Mouse (Mus musculus): ENCODE data around the gene Krtap12-1. TPM values are rescaled to one million over a fixed set of nuclear protein-coding genes. Genes with fewer than 3 reads are reported as not detected.
"Not testable (repeated sequence)": the region's sequence is repeated elsewhere in the genome, so short reads cannot be mapped to it uniquely, and the experiment has no call there.

Krtap12-1 gene
- polyA plus RNA-seq, 1 experiment from 2014 or later, result not detected

- no peak for DNase-seq (ENCODE audit: low read depth, low spot score)
- in situ Hi-C loops (cut with MboI; ENCODE audit: low pct_unique_long_range_greater_than_20kb), result no loop called here
- TF ChIP-seq CTCF (IDR thresholded peaks at IDR 0.05), result no peak
- ATAC-seq, result no peak
- peaks cover 5% of the 10 kb centered on the region for H3K27me3 ChIP-seq
- POLR2A ChIA-PET, result interaction anchor here (0.7 kb wide), 1 partner anchor 163 kb away, joined by 5 read pairs; no protein-coding TSS in a partner anchor
- CTCF ChIA-PET, result no interaction called here
Measured at GRCm38 (mm10) chr10:77753448-77753847, 33.0 kb downstream of the Krtap12-1 start.

- POLR2A ChIA-PET, result not testable (repeated sequence)
Measured at GRCm38 (mm10) chr10:77759582-77759981, 39.2 kb downstream of the Krtap12-1 start, which contains the start of gene Gm3233. Gene Gm3233 (minus strand): TSS chr10:77759682.

GRCm38 (mm10) chr10:77769727-77770126 is 49.3 kb downstream of the Krtap12-1 start:
- CTCF ChIA-PET, result no interaction called here
- in situ Hi-C loops (cut with MboI; ENCODE audit: low pct_unique_long_range_greater_than_20kb), result no loop called here
- ATAC-seq (no peak), DNase-seq (ENCODE audit: low read depth, low spot score) (no peak)
- H3K27me3 ChIP-seq, result peaks cover 4% of the 10 kb centered on the region
- no peak for TF ChIP-seq CTCF (IDR thresholded peaks at IDR 0.05)
- POLR2A ChIA-PET, result no interaction called here

More at GRCm38 (mm10) chr10:77759582-77759981, 39.2 kb downstream of the Krtap12-1 start, which contains the start of gene Gm3233:
- ATAC-seq; in situ Hi-C loops (cut with MboI; ENCODE audit: low pct_unique_long_range_greater_than_20kb); CTCF ChIA-PET; H3K27me3 ChIP-seq; DNase-seq (ENCODE audit: low read depth, low spot score): not testable (repeated sequence)

Other genes starting within 250 kb of the Krtap12-1 start
- 32.2 TPM for gene Fam207a, start 204.8 kb upstream of the Krtap12-1 start, polyA plus RNA-seq (2021)
- 0.68 TPM for gene Itgb2, start 190.3 kb upstream of the Krtap12-1 start, polyA plus RNA-seq (2021)
- 339 TPM for gene Pttg1ip, start 138.9 kb upstream of the Krtap12-1 start, polyA plus RNA-seq (2021)
- gene Sumo3, start 114.5 kb upstream of the Krtap12-1 start, polyA plus RNA-seq (2021), result 235 TPM
- gene Gm49325, start 114.4 kb upstream of the Krtap12-1 start, polyA plus RNA-seq (2021), result 5.5 TPM
- gene Ube2g2, start 98.3 kb upstream of the Krtap12-1 start, polyA plus RNA-seq (2021), result 67.6 TPM
- gene Tspear, start 34.0 kb upstream of the Krtap12-1 start, polyA plus RNA-seq (2021), result not detected
- not detected for gene Gm19402, start 29.8 kb upstream of the Krtap12-1 start, polyA plus RNA-seq (2021)
- not detected for gene Gm9508, start 23.4 kb upstream of the Krtap12-1 start, polyA plus RNA-seq (2021)
- gene Gm10272, start 14.0 kb upstream of the Krtap12-1 start, polyA plus RNA-seq (2021), result not detected
- not detected for gene Gm10024, start 9.1 kb upstream of the Krtap12-1 start, polyA plus RNA-seq (2021)
- gene Gm10142, start 4.8 kb upstream of the Krtap12-1 start, polyA plus RNA-seq (2021), result not detected
- gene Gm10100, start 5.9 kb downstream of the Krtap12-1 start, polyA plus RNA-seq (2021), result not detected
- gene Gm18596, start 22.0 kb downstream of the Krtap12-1 start, polyA plus RNA-seq (2021), result not detected
- not detected for gene Gm9736, start 30.8 kb downstream of the Krtap12-1 start, polyA plus RNA-seq (2021)
- not detected for gene Gm3233, start 39.1 kb downstream of the Krtap12-1 start, polyA plus RNA-seq (2021)
- not detected for gene Gm3238, start 50.7 kb downstream of the Krtap12-1 start, polyA plus RNA-seq (2021)
- gene Gm7138, start 56.3 kb downstream of the Krtap12-1 start, polyA plus RNA-seq (2021), result not detected
- not detected for gene Gm3250, start 61.9 kb downstream of the Krtap12-1 start, polyA plus RNA-seq (2021)
- not detected for gene Gm7137, start 67.6 kb downstream of the Krtap12-1 start, polyA plus RNA-seq (2021)
- not detected for gene Gm9639, start 74.5 kb downstream of the Krtap12-1 start, polyA plus RNA-seq (2021)
- gene Gm19668, start 78.5 kb downstream of the Krtap12-1 start, polyA plus RNA-seq (2021), result not detected
- gene Gm9507, start 91.2 kb downstream of the Krtap12-1 start, polyA plus RNA-seq (2021), result not detected
- not detected for gene Gm2696, start 94.1 kb downstream of the Krtap12-1 start, polyA plus RNA-seq (2021)
- gene Krtap10-4, start 106.5 kb downstream of the Krtap12-1 start, polyA plus RNA-seq (2021), result not detected
- not detected for gene Krtap10-10, start 115.3 kb downstream of the Krtap12-1 start, polyA plus RNA-seq (2021)
- not detected for gene Gm36176, start 126.2 kb downstream of the Krtap12-1 start, polyA plus RNA-seq (2021)
- gene Gm10318, start 132.3 kb downstream of the Krtap12-1 start, polyA plus RNA-seq (2021), result not detected
- gene Gm3285, start 141.4 kb downstream of the Krtap12-1 start, polyA plus RNA-seq (2021), result not detected
- 0.01 TPM for gene Lrrc3, start 181.9 kb downstream of the Krtap12-1 start, polyA plus RNA-seq (2021)
- gene Trpm2, start 250.0 kb downstream of the Krtap12-1 start, polyA plus RNA-seq (2021), result 0.21 TPM

Data from Patski (cell line).